Mouse (Mus musculus) activated CD4-positive, CD25-positive, alpha-beta regulatory T cell, adult 4 months (primary cell): ENCODE measurements around the gene 1700113H08Rik. TPM values are rescaled to one million over a fixed set of nuclear protein-coding genes. Genes with fewer than 3 reads are reported as not detected.

Experiments used
- ATAC-seq: one replicate; pipeline ENCODE4 v1.8.0; 2017
- polyA plus RNA-seq, 2 experiments: library from polyadenylated mRNA; unstranded; fragments of 100-300 nt; shearing (Covaris generic); gene quantifications; one replicate each; pipeline ENCODE4 v1.2.1; 2017

The 1700113H08Rik gene
- polyA plus RNA-seq, 2 experiments from 2014 or later, result not detected

DNA sequence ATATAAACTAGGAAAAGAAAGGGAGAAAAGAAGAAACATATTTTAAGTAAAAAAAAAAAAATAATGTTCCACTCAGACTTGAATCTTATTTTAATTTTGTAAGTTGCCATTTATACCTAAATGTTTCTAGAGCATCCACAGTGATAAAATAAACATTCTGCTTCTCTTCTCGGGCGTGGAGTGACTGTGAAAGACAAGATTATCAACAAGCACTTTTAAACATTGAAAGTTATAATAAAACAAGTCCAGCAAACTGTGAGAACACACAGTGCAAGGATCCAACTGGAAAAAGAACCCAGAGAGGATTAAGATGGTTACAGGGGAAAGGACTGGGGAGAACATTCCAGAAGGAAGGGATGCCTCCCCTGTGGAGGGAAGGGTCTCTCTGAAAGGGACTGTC lies 155.0 kb downstream of the 1700113H08Rik start:
- ATAC-seq, result no peak

GRCm38 (mm10) chr10:87230071-87230910 lies 172.4 kb downstream of the 1700113H08Rik start:
- ATAC-seq, result no peak

DNA sequence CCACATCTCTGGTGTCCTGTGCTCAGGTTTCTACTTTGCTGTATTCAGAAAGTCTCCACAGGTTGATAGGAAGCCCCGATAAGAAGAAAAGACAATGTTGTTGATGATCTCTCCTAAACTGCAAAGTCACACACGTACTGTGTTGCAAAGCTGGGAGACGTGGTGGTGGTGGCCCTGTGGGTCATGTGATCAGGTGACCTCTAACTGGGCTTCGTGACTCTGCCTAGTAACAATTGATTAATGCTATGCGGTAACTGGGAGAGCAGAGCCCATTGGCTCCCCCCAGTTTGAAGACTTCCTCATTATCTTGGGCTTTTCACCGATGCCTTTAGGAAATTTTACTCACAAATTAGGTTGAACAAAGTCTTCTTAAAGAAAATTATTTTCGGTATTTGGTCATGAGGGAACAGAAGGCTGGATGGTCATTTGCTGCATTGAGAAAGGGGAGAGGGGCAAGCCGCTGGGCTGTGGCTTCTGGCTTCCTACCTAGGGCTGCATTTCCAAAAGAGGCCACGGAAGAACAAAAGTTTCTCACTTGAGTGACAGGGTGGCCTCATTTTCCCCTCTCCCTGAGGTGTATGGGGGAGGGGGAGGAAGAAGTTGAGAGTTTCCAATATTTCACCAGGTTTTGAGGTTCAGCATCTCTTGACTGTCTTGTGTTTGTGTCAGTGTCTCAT lies 181.6 kb downstream of the 1700113H08Rik start:
- no peak for ATAC-seq

DNA sequence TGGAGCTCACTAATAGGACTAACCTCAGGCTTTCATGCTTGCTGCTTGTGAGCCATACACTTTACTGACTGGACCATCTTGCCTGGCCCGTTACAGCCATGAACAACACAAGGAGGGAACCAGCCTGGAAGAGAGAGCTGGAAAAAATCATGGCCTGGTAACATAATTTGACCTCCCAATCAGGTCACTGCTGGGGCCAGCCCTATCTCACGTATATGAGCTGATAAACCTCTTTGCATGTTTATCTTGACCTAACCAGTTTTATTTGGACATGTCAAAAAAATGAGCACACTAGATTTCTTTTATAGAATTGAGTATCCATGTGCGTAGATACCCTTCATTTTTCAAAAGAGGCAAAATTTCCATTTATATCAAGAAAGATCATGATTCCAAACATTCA lies 213.9 kb downstream of the 1700113H08Rik start:
- no peak for ATAC-seq

DNA sequence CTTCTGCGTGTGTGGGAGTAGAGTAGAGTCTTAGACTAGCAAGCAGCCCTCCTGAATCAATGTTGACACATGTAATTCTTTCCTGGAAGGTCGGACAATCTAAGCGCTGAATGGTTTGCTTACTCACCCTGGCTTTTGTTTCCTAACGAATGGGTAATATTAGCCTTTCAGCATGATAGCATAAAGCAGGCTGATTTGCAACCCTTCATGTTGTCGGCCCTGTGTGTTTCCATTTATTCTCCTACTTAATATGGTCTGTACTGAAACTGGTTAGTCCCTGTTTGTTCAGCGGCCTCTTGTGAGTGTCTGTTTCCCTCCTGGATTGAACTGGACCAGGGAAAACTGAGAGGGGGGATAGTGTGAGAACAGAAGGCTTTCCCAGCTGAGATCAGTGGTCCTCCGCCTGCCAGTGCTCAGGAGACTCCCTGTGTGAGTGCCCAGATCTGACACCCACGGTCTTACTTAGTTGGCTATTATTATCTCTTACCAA lies 214.3 kb downstream of the 1700113H08Rik start:
- ATAC-seq, result no peak

GRCm38 (mm10) chr10:87275075-87275474 lies 217.2 kb downstream of the 1700113H08Rik start:
- ATAC-seq, result no peak

Other genes with a start within 250 kb of the 1700113H08Rik start
- not detected for gene Stab2, start 50.0 kb upstream of the 1700113H08Rik start, polyA plus RNA-seq